Mouse (Mus musculus) bone marrow, adult 2 months (tissue): ENCODE measurements around the gene Nhej1.

Experiments
- CTCF ChIP-seq: fragments of 200-500 bp; IDR thresholded peaks from 2 replicates; pipeline ENCODE4 v1.5.1; 2011; ENCODE audit warnings: low read length, control low read depth; ENCODE audit not compliant: control insufficient read depth, insufficient read depth
- POLR2A ChIP-seq: fragments of 200-500 bp; IDR thresholded peaks from 2 replicates; pipeline ENCODE4 v1.6.1; 2011; ENCODE audit warnings: low read depth, mild to moderate bottlenecking, control low read depth, low read length, borderline replicate concordance; ENCODE audit not compliant: control insufficient read depth

- TF ChIP-seq CTCF (no peak), POLR2A (no peak)
These were observed 11.3 kb upstream of the Nhej1 start for GRCm38 (mm10) chr1:75136293-75136692.
